Mouse (Mus musculus) megakaryocyte, embryonic 14.5 days (primary cell): ENCODE results near the gene Akap6.

ENCODE experiments used
- FLI1 ChIP-seq: IDR thresholded peaks from 2 replicates; pipeline ENCODE4 v1.6.1; 2012; ENCODE audit warnings: low read length, inconsistent platforms, mixed read lengths
- GATA1 ChIP-seq: IDR thresholded peaks from 3 replicates; pipeline ENCODE4 v1.6.1; 2012; ENCODE audit warnings: mixed read lengths, low read length, inconsistent platforms, borderline replicate concordance

DNA sequence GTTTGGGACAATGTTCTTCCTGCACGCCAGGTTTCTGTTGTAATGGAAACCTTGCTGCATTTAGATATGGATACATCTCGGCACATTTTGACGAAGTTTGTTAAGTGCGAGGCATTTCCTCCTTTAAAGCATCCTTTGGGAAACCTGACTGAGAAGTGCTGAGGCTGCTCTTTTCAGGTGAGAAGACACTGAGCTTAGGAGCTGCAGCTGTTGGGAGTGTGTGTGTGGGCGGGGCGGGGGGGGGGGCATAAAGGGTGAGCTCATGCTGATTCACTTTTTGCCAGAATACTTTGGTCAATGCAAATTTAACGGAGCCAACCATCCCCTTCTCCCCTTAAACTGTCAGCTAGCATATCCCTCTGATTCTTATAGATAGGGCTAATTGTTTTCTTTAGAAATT lies 81.9 kb downstream of the Akap6 start:
- TF ChIP-seq GATA1 (no peak), FLI1 (no peak)
